In genomic region chr2:180705975-180706374, GRCm38 (mm10) we compare ENCODE assay signal across 18 mouse cellular contexts. TPM values are rescaled to one million over a fixed set of nuclear protein-coding genes. Genes with fewer than 3 reads are reported as not detected.
A peak's percentile ranks its signal among the peaks of the same experiment; 100 is the strongest.
DNase-seq lines count a peak whose midpoint lies in the region; ATAC-seq and TF ChIP-seq lines count a peak whose summit lies in the region.
"Had no signal": no experiment of that assay in that cellular context is flagged by ENCODE, and none has a peak within 500 bp of the region (broad histone marks: within the 10 kb centered on the region; RNA-seq: fewer than 3 reads in every experiment).

No protein-coding gene starts in this region.

- no peaks in the 10 kb centered on the region for H3K9me3 ChIP-seq in heart, embryonic 12.5 days (replicated peaks)
- H3K9me3 ChIP-seq in heart, embryonic 11.5 days (replicated peaks; ENCODE audit: control insufficient read depth, low read length) = no peaks in the 10 kb centered on the region
- H3K9me3 ChIP-seq in megakaryocyte, embryonic 14.5 days = no peaks in the 10 kb centered on the region
- no peaks in the 10 kb centered on the region for H3K9me3 ChIP-seq in MEL (replicated peaks; ENCODE audit: insufficient read depth, low read length)
- H3K9me3 ChIP-seq in liver, embryonic 15.5 days (replicated peaks) = no peaks in the 10 kb centered on the region
- H3K9me3 ChIP-seq: embryonic facial prominence, embryonic 12.5 days; forebrain, embryonic 15.5 days; heart, embryonic 15.5 days had no signal

- no peak for ATAC-seq in heart, embryonic 12.5 days (ENCODE audit: insufficient number of reproducible peaks, low FRiP score)
- ATAC-seq in heart, embryonic 11.5 days (replicated peaks; ENCODE audit: insufficient number of reproducible peaks, low FRiP score, low TSS enrichment) = no peak
- ATAC-seq in megakaryocyte, adult 5-6 weeks (ENCODE audit: poor library complexity, severe bottlenecking) = no peak
- ATAC-seq in liver, embryonic 15.5 days (ENCODE audit: insufficient read depth) = no peak
- ATAC-seq in cerebellum, adult (ENCODE audit: insufficient number of reproducible peaks, low FRiP score, low TSS enrichment) = no peak
- ATAC-seq: forebrain, embryonic 15.5 days; inflammation-experienced regulatory T-cells, adult 6 months; Patski had no signal

- H3K79me2 ChIP-seq in MEL (ENCODE audit: control insufficient read depth, insufficient read depth, low read length, poor library complexity) = peaks cover 82% of the 10 kb centered on the region

- no peak overlapping the region for H3K4me2 ChIP-seq in heart, embryonic 12.5 days
- no peak overlapping the region for H3K4me2 ChIP-seq in heart, embryonic 11.5 days
- H3K4me2 ChIP-seq in liver, embryonic 15.5 days = no peak overlapping the region
- H3K4me2 ChIP-seq: embryonic facial prominence, embryonic 12.5 days; forebrain, embryonic 15.5 days; heart, embryonic 15.5 days had no signal

- no peak for TF ChIP-seq POLR2A in MEL (IDR thresholded peaks at IDR 0.05; ENCODE audit: control insufficient read depth in 1 of 2, insufficient read depth in 1 of 2, low read depth in 1 of 2, low read length in 2 of 2, poor library complexity in 1 of 2)

- TF ChIP-seq EP300 in MEL (IDR thresholded peaks at IDR 0.05; ENCODE audit: low read depth in 1 of 2, low read length in 2 of 2) = no peak

- no peak overlapping the region for H3K27ac ChIP-seq in heart, embryonic 12.5 days (ENCODE audit: poor library complexity, severe bottlenecking)
- H3K27ac ChIP-seq in heart, embryonic 11.5 days (ENCODE audit: low read depth, low read length) = no peak overlapping the region
- 0 out of 2 replicates have a peak overlapping the region, but pooled peaks have one; percentile 9 for H3K27ac ChIP-seq in MEL (ENCODE audit: control insufficient read depth, low read depth, low read length)
- H3K27ac ChIP-seq in liver, embryonic 15.5 days (replicated peaks) = peak overlapping the region; percentile 96; the same call in 1 of the 2 replicates
- H3K27ac ChIP-seq: embryonic facial prominence, embryonic 12.5 days; forebrain, embryonic 15.5 days; stomach, postnatal 0 days had no signal

- H3K27me3 ChIP-seq in heart, embryonic 12.5 days (replicated peaks) = no peaks in the 10 kb centered on the region
- H3K27me3 ChIP-seq in heart, embryonic 11.5 days (ENCODE audit: control insufficient read depth, insufficient read depth, low read length) = no peaks in the 10 kb centered on the region
- no peaks in the 10 kb centered on the region for H3K27me3 ChIP-seq in megakaryocyte, embryonic 14.5 days (replicated peaks)
- H3K27me3 ChIP-seq in MEL (ENCODE audit: control insufficient read depth in 1 of 2, insufficient read depth in 2 of 2, low read length in 2 of 2) = no peaks in the 10 kb centered on the region
- no peaks in the 10 kb centered on the region for H3K27me3 ChIP-seq in liver, embryonic 15.5 days
- H3K27me3 ChIP-seq: embryonic facial prominence, embryonic 12.5 days; forebrain, embryonic 15.5 days; heart, embryonic 15.5 days; Patski had no signal

- TF ChIP-seq RAD21 in MEL (IDR thresholded peaks at IDR 0.05; ENCODE audit: low read depth, low read length) = no peak

- 0 out of 2 replicates have a peak, but pooled peaks cover 4% of the 10 kb centered on the region for H3K36me3 ChIP-seq in heart, embryonic 12.5 days
- H3K36me3 ChIP-seq in heart, embryonic 11.5 days (ENCODE audit: control insufficient read depth, insufficient read depth, low read length) = no peaks in the 10 kb centered on the region
- peaks cover 12% of the 10 kb centered on the region for H3K36me3 ChIP-seq in megakaryocyte, embryonic 14.5 days (replicated peaks; ENCODE audit: low read length)
- H3K36me3 ChIP-seq in MEL (ENCODE audit: control insufficient read depth in 1 of 2, insufficient read depth in 2 of 2, low read length in 2 of 2) = peaks cover 0 to 44% of the 10 kb centered on the region in 2 experiments; a peak in 2 of 4 replicates
- H3K36me3 ChIP-seq in liver, embryonic 15.5 days (replicated peaks) = peaks cover 20% of the 10 kb centered on the region
- H3K36me3 ChIP-seq: embryonic facial prominence, embryonic 12.5 days; heart, embryonic 15.5 days had no signal

- peaks cover 41% of the 10 kb centered on the region for H3K4me1 ChIP-seq in heart, embryonic 12.5 days (replicated peaks)
- peaks cover 22% of the 10 kb centered on the region for H3K4me1 ChIP-seq in heart, embryonic 11.5 days (ENCODE audit: control insufficient read depth, insufficient read depth, low read length)
- peaks cover 62% of the 10 kb centered on the region for H3K4me1 ChIP-seq in megakaryocyte, embryonic 14.5 days
- peaks cover 22 to 44% of the 10 kb centered on the region in 2 experiments for H3K4me1 ChIP-seq in MEL (ENCODE audit: control insufficient read depth in 1 of 2, insufficient read depth in 2 of 2, low read length in 2 of 2)
- peaks cover 63% of the 10 kb centered on the region for H3K4me1 ChIP-seq in liver, embryonic 15.5 days (replicated peaks)

- H3K9ac ChIP-seq in heart, embryonic 12.5 days = 0 out of 2 replicates have a peak overlapping the region, but pooled peaks have one; percentile 16
- no peak overlapping the region for H3K9ac ChIP-seq in heart, embryonic 11.5 days (ENCODE audit: low read depth, low read length)
- H3K9ac ChIP-seq in MEL (ENCODE audit: control insufficient read depth, low read depth, low read length, poor library complexity, severe bottlenecking) = no peak overlapping the region
- H3K9ac ChIP-seq in liver, embryonic 15.5 days = no peak overlapping the region
- H3K9ac ChIP-seq: embryonic facial prominence, embryonic 12.5 days; forebrain, embryonic 15.5 days; heart, embryonic 15.5 days had no signal

- DNase-seq in MEL (ENCODE audit: low read depth, low spot score) = peak; percentile 66
- DNase-seq in embryo, embryonic 10 days (ENCODE audit: low spot score) = no peak
- DNase-seq: cerebellum, adult 2 months; left cerebral cortex, postnatal 4 days; right cerebral cortex, adult 18-20 months; spleen, adult 18-20 months had no signal

- WGBS in heart, embryonic 12.5 days = 92% methylated on average over 5 of the region's 5 CpGs
- WGBS in heart, embryonic 11.5 days (ENCODE audit: insufficient replicate concordance) = 90% methylated on average over 5 of the region's 5 CpGs
- 77% methylated on average over 5 of the region's 5 CpGs for WGBS in liver, embryonic 15.5 days (ENCODE audit: insufficient replicate concordance)

- TF ChIP-seq CTCF in MEL (IDR thresholded peaks at IDR 0.05 in 2 of 3, conservative IDR thresholded peaks at IDR 0.05 in 1 of 3; ENCODE audit: control insufficient read depth in 1 of 3, insufficient read depth in 1 of 3, low read depth in 2 of 3, low read length in 3 of 3, poor library complexity in 1 of 3, severe bottlenecking in 1 of 3) = peak; percentile 15 to 53 (median 38); a peak in 5 of 6 replicates

- no peak overlapping the region for H3K4me3 ChIP-seq in heart, embryonic 12.5 days
- no peak overlapping the region for H3K4me3 ChIP-seq in heart, embryonic 11.5 days (ENCODE audit: low read depth, low read length)
- H3K4me3 ChIP-seq in megakaryocyte, embryonic 14.5 days (replicated peaks) = peak overlapping the region; percentile 5
- H3K4me3 ChIP-seq in MEL (ENCODE audit: control insufficient read depth in 1 of 2, insufficient read depth in 1 of 2, low read depth in 2 of 2, low read length in 2 of 2) = no peak overlapping the region
- no peak overlapping the region for H3K4me3 ChIP-seq in liver, embryonic 15.5 days (replicated peaks)
- H3K4me3 ChIP-seq: embryonic facial prominence, embryonic 12.5 days; forebrain, embryonic 15.5 days; heart, embryonic 15.5 days had no signal

TF ChIP-seq in MEL, 35 proteins besides CTCF, POLR2A, EP300 and RAD21:
- TF ChIP-seq SMC3 (IDR thresholded peaks at IDR 0.05; ENCODE audit: low read depth, low read length) (peak; percentile 36; the same call in 1 of the 2 replicates), ELF1 (IDR thresholded peaks at IDR 0.05; ENCODE audit: low read depth, low read length) (no peak), CHD2 (IDR thresholded peaks at IDR 0.05; ENCODE audit: low read length) (no peak)

RNA-seq across cellular contexts. Expression of gene Dido1, which starts 3.8 kb away (rescaled TPM):
- 23.6 and 24.2 TPM in 2 replicates for polyA plus RNA-seq in heart, embryonic 12.5 days (2016; fragmentation: Nextera tagmentation; extraction: Ambion mirVana)
- 20.8 and 21.3 TPM in 2 replicates for polyA plus RNA-seq in heart, embryonic 11.5 days (2014; fragmentation: Nextera tagmentation; extraction: Ambion mirVana)
- polyA plus RNA-seq in megakaryocyte, embryonic 14.5 days (2012; ENCODE audit: insufficient read depth, low replicate concordance) = 3.4 and 8.4 TPM in 2 replicates
- total RNA-seq in megakaryocyte, adult 5-6 weeks (2015) = 30.0 and 32.1 TPM in 2 replicates
- total RNA-seq in megakaryocyte, adult 5-6 weeks (2017) = 41.3 and 46.9 TPM in 2 replicates
- total RNA-seq in MEL (2012; rRNA removed) = 27.9 and 30.1 TPM in 2 replicates
- 10 to 100 TPM; 17.8 to 35.1 TPM for polyA plus RNA-seq in MEL (2012; ENCODE audit: insufficient read depth in 1 of 2, insufficient read length in 2 of 2, low read depth in 1 of 2, low replicate concordance in 2 of 2, missing spikeins in 1 of 2)
- 11.7 and 13.1 TPM in 2 replicates for polyA plus RNA-seq in liver, embryonic 15.5 days (2015; fragmentation: Nextera tagmentation; extraction: Ambion mirVana)

RNA-seq across cellular contexts. Expression of gene Gid8, which starts 3.9 kb away (rescaled TPM):
- 45.3 and 47.8 TPM in 2 replicates for polyA plus RNA-seq in heart, embryonic 12.5 days (2016; fragmentation: Nextera tagmentation; extraction: Ambion mirVana)
- polyA plus RNA-seq in heart, embryonic 11.5 days (2014; fragmentation: Nextera tagmentation; extraction: Ambion mirVana) = 52.9 and 54.2 TPM in 2 replicates
- polyA plus RNA-seq in megakaryocyte, embryonic 14.5 days (2012; ENCODE audit: insufficient read depth, low replicate concordance) = 10.8 TPM in 1 of 2 replicates, not detected in the other
- total RNA-seq in megakaryocyte, adult 5-6 weeks (2015) = 72.6 and 76.0 TPM in 2 replicates
- 64.1 and 82.6 TPM in 2 replicates for total RNA-seq in megakaryocyte, adult 5-6 weeks (2017)
- 42.7 and 52.8 TPM in 2 replicates for total RNA-seq in MEL (2012; rRNA removed)
- polyA plus RNA-seq in MEL (2012; ENCODE audit: insufficient read depth in 1 of 2, insufficient read length in 2 of 2, low read depth in 1 of 2, low replicate concordance in 2 of 2, missing spikeins in 1 of 2) = 10 to 100 TPM in 1 of 2 experiments, not detected in 1; 65.5 TPM
- 117 TPM in 2 replicates for polyA plus RNA-seq in liver, embryonic 15.5 days (2015; fragmentation: Nextera tagmentation; extraction: Ambion mirVana)

RNA-seq across cellular contexts. Expression of gene Slc17a9, which starts 19.1 kb away (rescaled TPM):
- polyA plus RNA-seq in heart, embryonic 12.5 days (2016; fragmentation: Nextera tagmentation; extraction: Ambion mirVana) = 0.59 and 0.69 TPM in 2 replicates
- polyA plus RNA-seq in heart, embryonic 11.5 days (2014; fragmentation: Nextera tagmentation; extraction: Ambion mirVana) = 0.41 and 0.96 TPM in 2 replicates
- 3.5 and 6.1 TPM in 2 replicates for polyA plus RNA-seq in megakaryocyte, embryonic 14.5 days (2012; ENCODE audit: insufficient read depth, low replicate concordance)
- total RNA-seq in megakaryocyte, adult 5-6 weeks (2015) = 7.9 and 9.9 TPM in 2 replicates
- 5.2 and 7.1 TPM in 2 replicates for total RNA-seq in megakaryocyte, adult 5-6 weeks (2017)
- 6.5 and 6.7 TPM in 2 replicates for total RNA-seq in MEL (2012; rRNA removed)
- polyA plus RNA-seq in MEL (2012; ENCODE audit: insufficient read depth in 1 of 2, insufficient read length in 2 of 2, low read depth in 1 of 2, low replicate concordance in 2 of 2, missing spikeins in 1 of 2) = 10 to 100 TPM in 1 of 2 experiments, not detected in 1; 16.1 TPM
- 8.1 and 10.0 TPM in 2 replicates for polyA plus RNA-seq in liver, embryonic 15.5 days (2015; fragmentation: Nextera tagmentation; extraction: Ambion mirVana)

Comparison
In these comparisons a context has a peak if more than half of its experiments do, and no peak if none do; other contexts are left out.
1. H3K27ac ChIP-seq: peak in MEL (single experiment) and liver, embryonic 15.5 days (single experiment); none in heart, embryonic 12.5 days (single experiment) and heart, embryonic 11.5 days (single experiment).